Mouse (Mus musculus): ENCODE measurements around the gene Smarcd2. TPM values are rescaled to one million over a fixed set of nuclear protein-coding genes. Genes with fewer than 3 reads are reported as not detected.

Smarcd2 gene
- polyA plus RNA-seq, 1 experiment from 2014 or later = 22.9 TPM

Other genes starting within 250 kb of the Smarcd2 start
- gene Dcaf7, start 236.1 kb downstream of the Smarcd2 start, polyA plus RNA-seq (2014; fragmentation: Nextera tagmentation; extraction: Ambion mirVana) = 45.4 and 52.0 TPM in 2 replicates
- gene Taco1, start 206.9 kb downstream of the Smarcd2 start, polyA plus RNA-seq (2014; fragmentation: Nextera tagmentation; extraction: Ambion mirVana) = 9.7 and 10.8 TPM in 2 replicates
- 26.6 and 28.6 TPM in 2 replicates for gene Map3k3, start 188.4 kb downstream of the Smarcd2 start, polyA plus RNA-seq (2014; fragmentation: Nextera tagmentation; extraction: Ambion mirVana)
- not detected in 2 replicates for gene Gm10840, start 112.1 kb downstream of the Smarcd2 start, polyA plus RNA-seq (2014; fragmentation: Nextera tagmentation; extraction: Ambion mirVana)
- gene Limd2, start 112.1 kb downstream of the Smarcd2 start, polyA plus RNA-seq (2014; fragmentation: Nextera tagmentation; extraction: Ambion mirVana) = 80.2 and 84.6 TPM in 2 replicates
- gene Strada, start 70.8 kb downstream of the Smarcd2 start, polyA plus RNA-seq (2014; fragmentation: Nextera tagmentation; extraction: Ambion mirVana) = 19.4 and 21.8 TPM in 2 replicates
- 69.8 and 75.9 TPM in 2 replicates for gene Ccdc47, start 56.6 kb downstream of the Smarcd2 start, polyA plus RNA-seq (2014; fragmentation: Nextera tagmentation; extraction: Ambion mirVana)
- gene Ddx42, start 56.0 kb downstream of the Smarcd2 start, polyA plus RNA-seq (2014; fragmentation: Nextera tagmentation; extraction: Ambion mirVana) = 43.0 and 44.9 TPM in 2 replicates
- 31.7 and 34.1 TPM in 2 replicates for gene Ftsj3, start 16.9 kb downstream of the Smarcd2 start, polyA plus RNA-seq (2014; fragmentation: Nextera tagmentation; extraction: Ambion mirVana)
- 200 and 207 TPM in 2 replicates for gene Psmc5, start 16.8 kb downstream of the Smarcd2 start, polyA plus RNA-seq (2014; fragmentation: Nextera tagmentation; extraction: Ambion mirVana)
- 0.05 and 0.07 TPM in 2 replicates for gene Tcam1, start 3.7 kb upstream of the Smarcd2 start, polyA plus RNA-seq (2014; fragmentation: Nextera tagmentation; extraction: Ambion mirVana)
- not detected in 2 replicates for gene Gh, start 28.9 kb upstream of the Smarcd2 start, polyA plus RNA-seq (2014; fragmentation: Nextera tagmentation; extraction: Ambion mirVana)
- 0.95 and 1.4 TPM in 2 replicates for gene Cd79b, start 41.8 kb upstream of the Smarcd2 start, polyA plus RNA-seq (2014; fragmentation: Nextera tagmentation; extraction: Ambion mirVana)
- gene Scn4a, start 80.3 kb upstream of the Smarcd2 start, polyA plus RNA-seq (2014; fragmentation: Nextera tagmentation; extraction: Ambion mirVana) = 0.07 and 0.42 TPM in 2 replicates
- gene Prr29, start 92.5 kb upstream of the Smarcd2 start, polyA plus RNA-seq (2014; fragmentation: Nextera tagmentation; extraction: Ambion mirVana) = 0.35 TPM in 1 of 2 replicates, not detected in the other
- gene Icam2, start 115.1 kb upstream of the Smarcd2 start, polyA plus RNA-seq (2014; fragmentation: Nextera tagmentation; extraction: Ambion mirVana) = 105 and 108 TPM in 2 replicates
- 4.8 and 6.8 TPM in 2 replicates for gene Ern1, start 214.9 kb upstream of the Smarcd2 start, polyA plus RNA-seq (2014; fragmentation: Nextera tagmentation; extraction: Ambion mirVana)